Mouse (Mus musculus) hematopoietic stem cell, adult 5-6 weeks (primary cell): ENCODE data around the gene Ufsp2. TPM values are rescaled to one million over a fixed set of nuclear protein-coding genes. Genes with fewer than 3 reads are reported as not detected.
A peak's percentile ranks its signal among the peaks of the same experiment; 100 is the strongest.

Experiments used
- ATAC-seq, 2 experiments: fragments of 125-278 bp in 1 of 2; replicated peaks in 1 of 2; 2 replicates each; pipeline ENCODE4 v1.8.0; 2016 to 2017; ENCODE audit warnings: inconsistent platforms in 2 of 2, mild to moderate bottlenecking in 2 of 2, moderate number of reproducible peaks in 2 of 2, low read depth in 1 of 2, moderate TSS enrichment in 1 of 2; ENCODE audit not compliant: low FRiP score in 2 of 2, poor library complexity in 2 of 2, severe bottlenecking in 2 of 2, insufficient read depth in 1 of 2, low TSS enrichment in 1 of 2
- total RNA-seq: library from RNA; stranded (forward); fragments of 172-1452, 232-1000 nt; gene quantifications from 2 replicates; pipeline ENCODE4 v1.2.3, GENCODE M21; 2017

Gene Ufsp2
- 74.2 and 86.3 TPM in 2 replicates for total RNA-seq

- peak; percentile 94 to 97 for ATAC-seq
Observed at GRCm38 (mm10) chr8:45975126-45975836, at the start of gene Ufsp2, which contains the start of gene 1700029J07Rik. Gene Ufsp2 (plus strand): TSS chr8:45975528. Gene 1700029J07Rik (minus strand): TSS chr8:45975252.

- peak; percentile 92 to 98 for ATAC-seq
Observed at GRCm38 (mm10) chr8:45934582-45935014, 40.7 kb upstream of the Ufsp2 start, which contains the start of gene Ccdc110. Gene Ccdc110 (plus strand): TSS chr8:45934619.

GRCm38 (mm10) chr8:45936986-45937385 is 38.3 kb upstream of the Ufsp2 start:
- ATAC-seq = no peak

GRCm38 (mm10) chr8:45946283-45946682 is 29.0 kb upstream of the Ufsp2 start:
- no peak for ATAC-seq

GRCm38 (mm10) chr8:45950622-45951021 is 24.7 kb upstream of the Ufsp2 start:
- no peak for ATAC-seq

GRCm38 (mm10) chr8:45970894-45971293 is 4.4 kb upstream of the Ufsp2 start:
- ATAC-seq = no peak

GRCm38 (mm10) chr8:45973988-45974505 is 1.3 kb upstream of the Ufsp2 start:
- ATAC-seq = no peak

GRCm38 (mm10) chr8:45975837-45976468 is 625 bp downstream of the Ufsp2 start:
- peak; percentile 40 to 66 for ATAC-seq

- no peak for ATAC-seq
Observed at GRCm38 (mm10) chr8:45986665-45987064, 11.3 kb downstream of the Ufsp2 start.

- ATAC-seq = no peak
Observed at GRCm38 (mm10) chr8:45988189-45988588, 12.9 kb downstream of the Ufsp2 start.

- ATAC-seq = peak; percentile 65 to 81
Observed at GRCm38 (mm10) chr8:45990631-45991310, 15.4 kb downstream of the Ufsp2 start.

- ATAC-seq = no peak
Observed at GRCm38 (mm10) chr8:45994111-45994510, 18.8 kb downstream of the Ufsp2 start.

- no peak for ATAC-seq
Observed at GRCm38 (mm10) chr8:45995576-45995975, 20.2 kb downstream of the Ufsp2 start.

- ATAC-seq = no peak
Observed at GRCm38 (mm10) chr8:45998228-45998627, 22.9 kb downstream of the Ufsp2 start.

- no peak for ATAC-seq
Observed at GRCm38 (mm10) chr8:45999138-45999783, 23.9 kb downstream of the Ufsp2 start, which contains the start of gene Lrp2bp. Gene Lrp2bp (plus strand): TSS chr8:45999303.

GRCm38 (mm10) chr8:45999784-46000705 is 24.7 kb downstream of the Ufsp2 start:
- ATAC-seq = peak; percentile 94 to 95
